ENCODE assay signal across 33 mouse cellular contexts in genomic region chr10:129011511-129011910, GRCm38 (mm10). TPM values are rescaled to one million over a fixed set of nuclear protein-coding genes. Genes with fewer than 3 reads are reported as not detected.
DNase-seq lines count a peak whose midpoint lies in the region; ATAC-seq and TF ChIP-seq lines count a peak whose summit lies in the region.
"Not testable (repeated sequence)": the region's sequence is repeated elsewhere in the genome, so short reads cannot be mapped to it uniquely, and the experiment has no call there.
"Had no signal": no experiment of that assay in that cellular context is flagged by ENCODE, and none has a peak within 500 bp of the region (broad histone marks: within the 10 kb centered on the region; RNA-seq: fewer than 3 reads in every experiment).

No protein-coding gene starts in this region.

- not testable (repeated sequence) for H3K27me3 ChIP-seq in G1E (ENCODE audit: insufficient read depth, low read length); embryonic facial prominence, embryonic 11.5 days (ENCODE audit: control insufficient read depth, insufficient read depth, low read length); heart, postnatal 0 days (ENCODE audit: control insufficient read depth, insufficient read depth, low read length); hindbrain, embryonic 16.5 days (replicated peaks; ENCODE audit: control insufficient read depth, insufficient read depth, low read length); kidney, embryonic 15.5 days; lung, embryonic 14.5 days (ENCODE audit: insufficient read depth, low read length); stomach, postnatal 0 days (ENCODE audit: control insufficient read depth, insufficient read depth, low read length)

- not testable (repeated sequence) for H3K4me2 ChIP-seq in embryonic facial prominence, embryonic 11.5 days (ENCODE audit: low read depth, low read length); heart, postnatal 0 days (ENCODE audit: low read depth, low read length); hindbrain, embryonic 16.5 days (ENCODE audit: low read length); kidney, embryonic 15.5 days; lung, embryonic 14.5 days; stomach, postnatal 0 days (replicated peaks; ENCODE audit: low read depth)

- H3K4me3 ChIP-seq in G1E (ENCODE audit: low read depth, low read length); embryonic facial prominence, embryonic 11.5 days (ENCODE audit: low read depth, low read length); heart, postnatal 0 days (ENCODE audit: low read depth, low read length); hindbrain, embryonic 16.5 days (ENCODE audit: low read length); kidney, embryonic 15.5 days (replicated peaks); lung, embryonic 14.5 days (ENCODE audit: low read depth, low read length); stomach, postnatal 0 days (ENCODE audit: low read depth, low read length): not testable (repeated sequence)

- ATAC-seq in G1E (ENCODE audit: extremely low read depth, insufficient number of reproducible peaks, low FRiP score, poor library complexity, severe bottlenecking): peak; percentile 65
- ATAC-seq in embryonic facial prominence, embryonic 11.5 days (replicated peaks; ENCODE audit: insufficient number of reproducible peaks, low FRiP score, low TSS enrichment, low read depth): 0 out of 2 replicates have a peak, but pooled peaks have one; percentile 25
- ATAC-seq in heart, postnatal 0 days (ENCODE audit: insufficient read depth, low read depth): peak; percentile 30; the same call in 1 of the 2 replicates
- peak; percentile 56; the same call in 1 of the 2 replicates for ATAC-seq in hindbrain, embryonic 16.5 days
- ATAC-seq in kidney, embryonic 15.5 days (replicated peaks; ENCODE audit: low FRiP score): 0 out of 2 replicates have a peak, but pooled peaks have one; percentile 29
- peak; percentile 49; the same call in 1 of the 2 replicates for ATAC-seq in lung, embryonic 14.5 days (ENCODE audit: insufficient read depth)
- ATAC-seq in megakaryocyte-erythroid progenitor cell, adult 5-6 weeks (replicated peaks; ENCODE audit: low FRiP score, low TSS enrichment, poor library complexity, severe bottlenecking): peak; percentile 92
- ATAC-seq in stomach, postnatal 0 days (ENCODE audit: low FRiP score, low TSS enrichment): 0 out of 2 replicates have a peak, but pooled peaks have one; percentile 12

- not testable (repeated sequence) for H3K36me3 ChIP-seq in G1E (replicated peaks); embryonic facial prominence, embryonic 11.5 days (replicated peaks; ENCODE audit: control insufficient read depth, insufficient read depth, low read depth, low read length); heart, postnatal 0 days (replicated peaks; ENCODE audit: control insufficient read depth, insufficient read depth, low read length); hindbrain, embryonic 16.5 days (ENCODE audit: control insufficient read depth, insufficient read depth, low read length); kidney, embryonic 15.5 days; lung, embryonic 14.5 days (ENCODE audit: insufficient read depth); stomach, postnatal 0 days (ENCODE audit: control insufficient read depth, insufficient read depth, low read length)

- not testable (repeated sequence) for H3K27ac ChIP-seq in embryonic facial prominence, embryonic 11.5 days (replicated peaks; ENCODE audit: low read depth, low read length); heart, postnatal 0 days (ENCODE audit: low read depth); hindbrain, embryonic 16.5 days (ENCODE audit: low read depth, low read length); kidney, embryonic 15.5 days; lung, embryonic 14.5 days (ENCODE audit: low read depth); stomach, postnatal 0 days (replicated peaks)

- not testable (repeated sequence) for H3K9ac ChIP-seq in embryonic facial prominence, embryonic 11.5 days (replicated peaks; ENCODE audit: low read length); heart, postnatal 0 days (replicated peaks; ENCODE audit: low read depth, low read length); hindbrain, embryonic 16.5 days (ENCODE audit: low read depth, low read length); kidney, embryonic 15.5 days; lung, embryonic 14.5 days; stomach, postnatal 0 days (ENCODE audit: low read length)

- 43% methylated on average over 1 of the region's 5 CpGs for WGBS in embryonic facial prominence, embryonic 11.5 days
- WGBS in heart, postnatal 0 days: 68% methylated on average over 2 of the region's 5 CpGs
- WGBS in hindbrain, embryonic 16.5 days: 67% methylated on average over 1 of the region's 5 CpGs
- WGBS in kidney, embryonic 15.5 days: 58% methylated on average over 2 of the region's 5 CpGs
- 38% methylated on average over 2 of the region's 5 CpGs for WGBS in lung, embryonic 14.5 days
- WGBS in stomach, postnatal 0 days: 69% methylated on average over 2 of the region's 5 CpGs

- DNase-seq in G1E (ENCODE audit: low spot score); embryonic facial prominence, embryonic 11.5 days (ENCODE audit: low spot score); heart, postnatal 0 days (ENCODE audit: low spot score); lung, embryonic 14.5 days; stomach, postnatal 0 days (ENCODE audit: low spot score): not testable (repeated sequence)

- H3K4me1 ChIP-seq in G1E (ENCODE audit: insufficient read depth, low read depth, low read length); embryonic facial prominence, embryonic 11.5 days (ENCODE audit: control insufficient read depth, insufficient read depth, low read length); heart, postnatal 0 days (ENCODE audit: control insufficient read depth, insufficient read depth); hindbrain, embryonic 16.5 days (ENCODE audit: control insufficient read depth, insufficient read depth, low read depth, low read length); kidney, embryonic 15.5 days; lung, embryonic 14.5 days (ENCODE audit: insufficient read depth); stomach, postnatal 0 days (replicated peaks; ENCODE audit: control insufficient read depth, insufficient read depth): not testable (repeated sequence)

- not testable (repeated sequence) for H3K9me3 ChIP-seq in G1E (replicated peaks); embryonic facial prominence, embryonic 11.5 days (replicated peaks; ENCODE audit: control insufficient read depth, low read length); heart, postnatal 0 days (replicated peaks; ENCODE audit: control insufficient read depth, low read length); hindbrain, embryonic 16.5 days (ENCODE audit: control insufficient read depth, low read length); kidney, embryonic 15.5 days (replicated peaks); lung, embryonic 14.5 days (ENCODE audit: low read depth, low read length); stomach, postnatal 0 days (ENCODE audit: control insufficient read depth, low read length)

- TF ChIP-seq EP300 in heart, postnatal 0 days (IDR thresholded peaks at IDR 0.05; ENCODE audit: low read depth); stomach, postnatal 0 days (optimal IDR thresholded peaks at IDR 0.05): not testable (repeated sequence)

- TF ChIP-seq CTCF in G1E (IDR thresholded peaks at IDR 0.05; ENCODE audit: low read depth, low read length); heart, postnatal 0 days (IDR thresholded peaks at IDR 0.05; ENCODE audit: low read depth); lung, embryonic 14.5 days (IDR thresholded peaks at IDR 0.05; ENCODE audit: low read depth); stomach, postnatal 0 days (IDR thresholded peaks at IDR 0.05; ENCODE audit: low read depth): not testable (repeated sequence)

RNA-seq across cellular contexts. Expression of gene Olfr763, which starts 0.9 kb away (rescaled TPM):
- total RNA-seq in G1E (2014; fragmentation: Nextera tagmentation) (not detected in 2 replicates), G1E (2017) (0.06 TPM in 1 of 2 replicates, not detected in the other)
- not detected in 2 replicates for polyA plus RNA-seq in G1E (2012)
- not detected in 2 replicates for polyA plus RNA-seq in embryonic facial prominence, embryonic 11.5 days (2014; fragmentation: Nextera tagmentation; extraction: Ambion mirVana)
- total RNA-seq in heart, postnatal 0 days (2014; rRNA removed; ENCODE audit: low replicate concordance): not detected in 2 replicates
- polyA plus RNA-seq in heart, postnatal 0 days (2015; fragmentation: Nextera tagmentation; extraction: Ambion mirVana): not detected in 2 replicates
- polyA plus RNA-seq in hindbrain, embryonic 16.5 days (2015; fragmentation: Nextera tagmentation; extraction: Ambion mirVana): not detected in 2 replicates
- not detected in 2 replicates for polyA plus RNA-seq in kidney, embryonic 15.5 days (2015; fragmentation: Nextera tagmentation; extraction: Ambion mirVana)
- not detected in 2 replicates for polyA plus RNA-seq in lung, embryonic 14.5 days (2014; fragmentation: Nextera tagmentation; extraction: Ambion mirVana)
- not detected in 2 replicates for total RNA-seq in megakaryocyte-erythroid progenitor cell, adult 5-6 weeks (2014; fragmentation: Nextera tagmentation)
- total RNA-seq in megakaryocyte-erythroid progenitor cell, adult 5-6 weeks (2017): not detected in 2 replicates
- polyA plus RNA-seq in stomach, postnatal 0 days (2015; fragmentation: Nextera tagmentation; extraction: Ambion mirVana): not detected in 2 replicates
- total RNA-seq: adrenal gland, adult 2 months; adrenal gland, postnatal 36 days; gastrocnemius, adult 18-20 months; gastrocnemius, postnatal 25 days; heart, adult 18-20 months; heart, postnatal 10 days; left cerebral cortex, postnatal 10 days; liver, adult 2 months; midbrain, postnatal 0 days had no signal
- polyA plus RNA-seq: adrenal gland, adult 2 months; brain, embryonic 14.5 days; cerebellum, adult 2 months; embryonic facial prominence, embryonic 10.5 days; forebrain, embryonic 14.5 days; frontal cortex, adult 2 months; heart, embryonic 11.5 days; hindbrain, embryonic 10.5 days; intestine, embryonic 14.5 days; limb, embryonic 10.5 days; liver, adult 2 months; liver, embryonic 16.5 days; macrophage; midbrain, embryonic 12.5 days; midbrain, postnatal 0 days; neural tube, embryonic 14.5 days; small intestine, adult 2 months; stomach, embryonic 14.5 days had no signal

RNA-seq across cellular contexts. Expression of gene Olfr9, which starts 22.3 kb away (rescaled TPM):
- total RNA-seq in G1E (2014; fragmentation: Nextera tagmentation) (not detected in 2 replicates), G1E (2017) (0.11 TPM in 1 of 2 replicates, not detected in the other)
- polyA plus RNA-seq in G1E (2012): not detected in 2 replicates
- polyA plus RNA-seq in embryonic facial prominence, embryonic 11.5 days (2014; fragmentation: Nextera tagmentation; extraction: Ambion mirVana): not detected in 2 replicates
- not detected in 2 replicates for total RNA-seq in heart, postnatal 0 days (2014; rRNA removed; ENCODE audit: low replicate concordance)
- not detected in 2 replicates for polyA plus RNA-seq in heart, postnatal 0 days (2015; fragmentation: Nextera tagmentation; extraction: Ambion mirVana)
- polyA plus RNA-seq in hindbrain, embryonic 16.5 days (2015; fragmentation: Nextera tagmentation; extraction: Ambion mirVana): not detected in 2 replicates
- not detected in 2 replicates for polyA plus RNA-seq in kidney, embryonic 15.5 days (2015; fragmentation: Nextera tagmentation; extraction: Ambion mirVana)
- not detected in 2 replicates for polyA plus RNA-seq in lung, embryonic 14.5 days (2014; fragmentation: Nextera tagmentation; extraction: Ambion mirVana)
- not detected in 2 replicates for total RNA-seq in megakaryocyte-erythroid progenitor cell, adult 5-6 weeks (2014; fragmentation: Nextera tagmentation)
- not detected in 2 replicates for total RNA-seq in megakaryocyte-erythroid progenitor cell, adult 5-6 weeks (2017)
- polyA plus RNA-seq in stomach, postnatal 0 days (2015; fragmentation: Nextera tagmentation; extraction: Ambion mirVana): not detected in 2 replicates
- total RNA-seq: adrenal gland, adult 2 months; adrenal gland, postnatal 36 days; gastrocnemius, adult 18-20 months; gastrocnemius, postnatal 25 days; heart, adult 18-20 months; heart, postnatal 10 days; left cerebral cortex, postnatal 10 days; liver, adult 2 months; midbrain, postnatal 0 days had no signal
- polyA plus RNA-seq: adrenal gland, adult 2 months; brain, embryonic 14.5 days; cerebellum, adult 2 months; embryonic facial prominence, embryonic 10.5 days; forebrain, embryonic 14.5 days; frontal cortex, adult 2 months; heart, embryonic 11.5 days; hindbrain, embryonic 10.5 days; intestine, embryonic 14.5 days; limb, embryonic 10.5 days; liver, embryonic 16.5 days; macrophage; midbrain, embryonic 12.5 days; midbrain, postnatal 0 days; myocyte; neural tube, embryonic 14.5 days; small intestine, adult 2 months; stomach, embryonic 14.5 days had no signal

RNA-seq across cellular contexts. Expression of gene Olfr764-ps1, which starts 28.2 kb away (rescaled TPM):
- not detected in 2 replicates for total RNA-seq in G1E (2014; fragmentation: Nextera tagmentation)
- total RNA-seq in G1E (2017): 0.06 and 0.11 TPM in 2 replicates
- polyA plus RNA-seq in G1E (2012): not detected in 2 replicates
- not detected in 2 replicates for polyA plus RNA-seq in embryonic facial prominence, embryonic 11.5 days (2014; fragmentation: Nextera tagmentation; extraction: Ambion mirVana)
- not detected in 2 replicates for total RNA-seq in heart, postnatal 0 days (2014; rRNA removed; ENCODE audit: low replicate concordance)
- not detected in 2 replicates for polyA plus RNA-seq in heart, postnatal 0 days (2015; fragmentation: Nextera tagmentation; extraction: Ambion mirVana)
- not detected in 2 replicates for polyA plus RNA-seq in hindbrain, embryonic 16.5 days (2015; fragmentation: Nextera tagmentation; extraction: Ambion mirVana)
- polyA plus RNA-seq in kidney, embryonic 15.5 days (2015; fragmentation: Nextera tagmentation; extraction: Ambion mirVana): not detected in 2 replicates
- polyA plus RNA-seq in lung, embryonic 14.5 days (2014; fragmentation: Nextera tagmentation; extraction: Ambion mirVana): not detected in 2 replicates
- total RNA-seq in megakaryocyte-erythroid progenitor cell, adult 5-6 weeks (2014; fragmentation: Nextera tagmentation): not detected in 2 replicates
- total RNA-seq in megakaryocyte-erythroid progenitor cell, adult 5-6 weeks (2017): not detected in 2 replicates
- polyA plus RNA-seq in stomach, postnatal 0 days (2015; fragmentation: Nextera tagmentation; extraction: Ambion mirVana): not detected in 2 replicates
- total RNA-seq: adrenal gland, adult 2 months; adrenal gland, postnatal 36 days; gastrocnemius, adult 18-20 months; gastrocnemius, postnatal 25 days; heart, adult 18-20 months; heart, postnatal 10 days; left cerebral cortex, postnatal 10 days; liver, adult 2 months; midbrain, postnatal 0 days had no signal
- polyA plus RNA-seq: adrenal gland, adult 2 months; brain, embryonic 14.5 days; cerebellum, adult 2 months; embryonic facial prominence, embryonic 10.5 days; forebrain, embryonic 14.5 days; frontal cortex, adult 2 months; heart, embryonic 11.5 days; hindbrain, embryonic 10.5 days; intestine, embryonic 14.5 days; limb, embryonic 10.5 days; liver, adult 2 months; liver, embryonic 16.5 days; macrophage; midbrain, embryonic 12.5 days; midbrain, postnatal 0 days; neural tube, embryonic 14.5 days; small intestine, adult 2 months; stomach, embryonic 14.5 days had no signal

RNA-seq across cellular contexts. Expression of gene Olfr765, which starts 38.3 kb away (rescaled TPM):
- total RNA-seq in G1E (2014; fragmentation: Nextera tagmentation) (not detected in 2 replicates), G1E (2017) (0.05 TPM in 1 of 2 replicates, not detected in the other)
- polyA plus RNA-seq in G1E (2012): not detected in 2 replicates
- polyA plus RNA-seq in embryonic facial prominence, embryonic 11.5 days (2014; fragmentation: Nextera tagmentation; extraction: Ambion mirVana): not detected in 2 replicates
- total RNA-seq in heart, postnatal 0 days (2014; rRNA removed; ENCODE audit: low replicate concordance): not detected in 2 replicates
- not detected in 2 replicates for polyA plus RNA-seq in heart, postnatal 0 days (2015; fragmentation: Nextera tagmentation; extraction: Ambion mirVana)
- polyA plus RNA-seq in hindbrain, embryonic 16.5 days (2015; fragmentation: Nextera tagmentation; extraction: Ambion mirVana): not detected in 2 replicates
- polyA plus RNA-seq in kidney, embryonic 15.5 days (2015; fragmentation: Nextera tagmentation; extraction: Ambion mirVana): not detected in 2 replicates
- polyA plus RNA-seq in lung, embryonic 14.5 days (2014; fragmentation: Nextera tagmentation; extraction: Ambion mirVana): not detected in 2 replicates
- not detected in 2 replicates for total RNA-seq in megakaryocyte-erythroid progenitor cell, adult 5-6 weeks (2014; fragmentation: Nextera tagmentation)
- not detected in 2 replicates for total RNA-seq in megakaryocyte-erythroid progenitor cell, adult 5-6 weeks (2017)
- not detected in 2 replicates for polyA plus RNA-seq in stomach, postnatal 0 days (2015; fragmentation: Nextera tagmentation; extraction: Ambion mirVana)
- total RNA-seq: adrenal gland, adult 2 months; adrenal gland, postnatal 36 days; gastrocnemius, adult 18-20 months; gastrocnemius, postnatal 25 days; heart, adult 18-20 months; heart, postnatal 10 days; left cerebral cortex, postnatal 10 days; liver, adult 2 months; midbrain, postnatal 0 days had no signal
- polyA plus RNA-seq: adrenal gland, adult 2 months; brain, embryonic 14.5 days; cerebellum, adult 2 months; embryonic facial prominence, embryonic 10.5 days; forebrain, embryonic 14.5 days; frontal cortex, adult 2 months; heart, embryonic 11.5 days; hindbrain, embryonic 10.5 days; intestine, embryonic 14.5 days; limb, embryonic 10.5 days; liver, adult 2 months; liver, embryonic 16.5 days; macrophage; midbrain, embryonic 12.5 days; midbrain, postnatal 0 days; myocyte; neural tube, embryonic 14.5 days; small intestine, adult 2 months; stomach, embryonic 14.5 days had no signal

RNA-seq across cellular contexts. Expression of gene Mettl7b, which starts 50.7 kb away (rescaled TPM):
- total RNA-seq in G1E (2014; fragmentation: Nextera tagmentation) (not detected in 2 replicates), G1E (2017) (not detected in 2 replicates)
- not detected in 2 replicates for polyA plus RNA-seq in G1E (2012)
- polyA plus RNA-seq in embryonic facial prominence, embryonic 11.5 days (2014; fragmentation: Nextera tagmentation; extraction: Ambion mirVana): not detected in 2 replicates
- total RNA-seq in heart, postnatal 0 days (2014; rRNA removed; ENCODE audit: low replicate concordance): not detected in 2 replicates
- not detected in 2 replicates for polyA plus RNA-seq in heart, postnatal 0 days (2015; fragmentation: Nextera tagmentation; extraction: Ambion mirVana)
- polyA plus RNA-seq in hindbrain, embryonic 16.5 days (2015; fragmentation: Nextera tagmentation; extraction: Ambion mirVana): not detected in 2 replicates
- 5.6 and 6.4 TPM in 2 replicates for polyA plus RNA-seq in kidney, embryonic 15.5 days (2015; fragmentation: Nextera tagmentation; extraction: Ambion mirVana)
- not detected in 2 replicates for polyA plus RNA-seq in lung, embryonic 14.5 days (2014; fragmentation: Nextera tagmentation; extraction: Ambion mirVana)
- not detected in 2 replicates for total RNA-seq in megakaryocyte-erythroid progenitor cell, adult 5-6 weeks (2014; fragmentation: Nextera tagmentation)
- not detected in 2 replicates for total RNA-seq in megakaryocyte-erythroid progenitor cell, adult 5-6 weeks (2017)
- 67.6 and 68.0 TPM in 2 replicates for polyA plus RNA-seq in stomach, postnatal 0 days (2015; fragmentation: Nextera tagmentation; extraction: Ambion mirVana)
- total RNA-seq: heart, adult 18-20 months; heart, postnatal 10 days; left cerebral cortex, postnatal 10 days; midbrain, postnatal 0 days had no signal
- polyA plus RNA-seq: cerebellum, adult 2 months; embryonic facial prominence, embryonic 10.5 days; forebrain, embryonic 14.5 days; frontal cortex, adult 2 months; heart, embryonic 11.5 days; hindbrain, embryonic 10.5 days; limb, embryonic 10.5 days; macrophage; midbrain, embryonic 12.5 days; midbrain, postnatal 0 days; neural tube, embryonic 14.5 days; stomach, embryonic 14.5 days had no signal

Comparison
In these comparisons a context has a peak if more than half of its experiments do, and no peak if none do; other contexts are left out.
1. ATAC-seq: peak in every context shown above with its lines; median percentile 92 in megakaryocyte-erythroid progenitor cell, adult 5-6 weeks; 65 in G1E; 56 in hindbrain, embryonic 16.5 days; 49 in lung, embryonic 14.5 days; 30 in heart, postnatal 0 days; 29 in kidney, embryonic 15.5 days; 25 in embryonic facial prominence, embryonic 11.5 days; 12 in stomach, postnatal 0 days.